Mouse (Mus musculus) lung, postnatal 10 days (tissue): Measurements from ENCODE around the gene Gm8237.
A peak's percentile ranks its signal among the peaks of the same experiment; 100 is the strongest.
"Not testable (repeated sequence)": the region's sequence is repeated elsewhere in the genome, so short reads cannot be mapped to it uniquely, and the experiment has no call there.

Experiments
- DNase-seq: peaks from one replicate; pipeline ENCODE4 v3.0.0; 2021

Gm8237 gene

GRCm38 (mm10) chr14:5880241-5880640 is at the start of gene Gm8237:
TSS of gene Gm8237 (minus strand) at chr14:5880382.
- not testable (repeated sequence) for DNase-seq

DNA sequence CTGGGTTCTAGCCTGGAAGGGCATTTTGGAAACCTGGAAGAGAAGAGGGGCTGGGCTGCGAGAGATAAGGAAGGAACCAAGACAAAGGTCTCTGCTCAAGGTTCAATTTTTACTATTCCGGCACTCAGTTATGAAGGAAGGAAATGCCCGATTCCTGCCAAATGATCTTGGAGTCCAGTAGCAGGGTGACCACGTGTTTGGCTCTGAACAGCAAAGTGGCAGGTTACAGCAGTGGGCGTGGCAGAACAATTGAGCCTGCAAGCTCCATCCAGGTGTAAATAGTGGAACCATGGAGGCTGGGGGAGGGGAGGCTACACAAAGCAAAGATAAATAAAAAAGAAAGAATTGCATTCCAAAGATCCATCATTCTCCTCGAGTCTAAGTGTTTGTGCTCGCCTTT is 43.1 kb upstream of the Gm8237 start:
- peak; percentile 1 for DNase-seq

GRCm38 (mm10) chr14:5918330-5918942 is 38.3 kb upstream of the Gm8237 start:
- peak; percentile 2 for DNase-seq

- DNase-seq = not testable (repeated sequence)
Observed at GRCm38 (mm10) chr14:5913701-5914100, 33.5 kb upstream of the Gm8237 start.

- not testable (repeated sequence) for DNase-seq
Observed at GRCm38 (mm10) chr14:5879791-5880190, 391 bp downstream of the Gm8237 start.

DNA sequence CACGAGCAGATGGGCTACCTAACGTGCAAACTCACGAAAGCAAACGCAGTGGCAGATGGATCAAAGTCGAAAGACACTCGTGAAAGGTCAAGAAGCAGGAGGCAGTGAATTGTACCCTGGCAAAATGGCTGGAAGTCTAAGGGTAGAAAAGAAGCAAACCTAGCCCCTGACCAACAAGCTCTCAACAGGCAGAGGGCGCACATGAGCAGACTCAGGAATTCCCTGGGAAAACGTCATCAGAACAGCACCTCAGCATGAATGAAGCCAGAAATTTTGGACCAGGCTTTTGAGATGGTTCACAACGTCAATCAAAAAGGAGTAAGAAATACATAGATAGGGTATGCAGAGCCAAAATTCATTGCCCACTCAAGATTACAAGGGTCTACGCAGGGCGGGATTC is 1.0 kb downstream of the Gm8237 start:
- peak; percentile 12 for DNase-seq

GRCm38 (mm10) chr14:5855911-5856310 is 24.3 kb downstream of the Gm8237 start:
- DNase-seq = not testable (repeated sequence)

DNA sequence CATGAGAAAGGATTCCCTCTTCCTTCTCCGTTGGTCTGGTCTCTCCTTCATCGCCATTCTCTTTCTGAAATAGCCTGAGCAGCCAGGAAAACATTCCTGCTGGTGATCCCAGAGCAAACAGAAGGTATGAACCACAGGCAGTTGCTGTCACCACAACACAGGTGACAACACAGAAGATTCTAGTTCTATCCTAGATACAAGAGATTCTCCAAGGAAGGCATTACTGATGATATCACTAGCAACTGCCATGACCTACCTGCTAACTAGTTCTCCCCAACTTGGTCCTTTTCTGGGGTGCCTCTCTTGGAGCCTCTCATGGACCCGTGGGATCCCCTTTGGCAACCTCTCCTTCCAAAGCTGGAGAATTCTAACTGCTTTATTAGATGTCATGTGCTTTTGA is 50.0 kb downstream of the Gm8237 start, which contains the start of gene Gm3424:
Gm3424 (minus strand) TSS at position 101 of the 400 bp plus-strand sequence.
- not testable (repeated sequence) for DNase-seq

GRCm38 (mm10) chr14:5812699-5813356 is 67.4 kb downstream of the Gm8237 start:
- not testable (repeated sequence) for DNase-seq
